Mouse (Mus musculus): ENCODE data around the gene Grk3. TPM values are rescaled to one million over a fixed set of nuclear protein-coding genes. Genes with fewer than 3 reads are reported as not detected.

The Grk3 gene
- polyA plus RNA-seq, 1 experiment from 2014 or later, result 10.6 TPM

GRCm38 (mm10) chr5:112958293-112958692, 57.3 kb downstream of the Grk3 start:
- no peak for DNase-seq (ENCODE audit: low spot score)

GRCm38 (mm10) chr5:112956841-112957240, 58.8 kb downstream of the Grk3 start:
- peaks cover 50% of the 10 kb centered on the region for H3K4me1 ChIP-seq
- DNase-seq (ENCODE audit: low spot score), result no peak
- no peaks in the 10 kb centered on the region for H3K9me3 ChIP-seq
- H3K36me3 ChIP-seq, result peaks cover 12% of the 10 kb centered on the region
- H3K4me3 ChIP-seq, result no peak overlapping the region
- 57% methylated on average over 12 of the region's 12 CpGs for WGBS
- 0 out of 2 replicates have a peak overlapping the region, but pooled peaks have one; percentile 42 for H3K27ac ChIP-seq
- no peaks in the 10 kb centered on the region for H3K27me3 ChIP-seq (ENCODE audit: insufficient read depth, poor library complexity, severe bottlenecking)

More at GRCm38 (mm10) chr5:112958293-112958692, 57.3 kb downstream of the Grk3 start:
- Histone ChIP-seq H3K9me3 (no peaks in the 10 kb centered on the region), H3K27me3 (ENCODE audit: insufficient read depth, poor library complexity, severe bottlenecking) (no peaks in the 10 kb centered on the region), H3K27ac (no peak overlapping the region), H3K36me3 (peaks cover 7% of the 10 kb centered on the region; the same call in 1 of the 2 replicates), H3K4me1 (peaks cover 50% of the 10 kb centered on the region), H3K4me3 (no peak overlapping the region)
- WGBS, result 76% methylated on average over 5 of the region's 5 CpGs

GRCm38 (mm10) chr5:112956368-112956767, 59.2 kb downstream of the Grk3 start:
- Histone ChIP-seq H3K4me3 (no peak overlapping the region), H3K36me3 (peaks cover 12% of the 10 kb centered on the region), H3K4me1 (peaks cover 45% of the 10 kb centered on the region), H3K27ac (0 out of 2 replicates have a peak overlapping the region, but pooled peaks have one; percentile 42), H3K27me3 (ENCODE audit: insufficient read depth, poor library complexity, severe bottlenecking) (no peaks in the 10 kb centered on the region), H3K9me3 (no peaks in the 10 kb centered on the region)
- no peak for DNase-seq (ENCODE audit: low spot score)
- WGBS, result 82% methylated on average over 8 of the region's 8 CpGs

DNA sequence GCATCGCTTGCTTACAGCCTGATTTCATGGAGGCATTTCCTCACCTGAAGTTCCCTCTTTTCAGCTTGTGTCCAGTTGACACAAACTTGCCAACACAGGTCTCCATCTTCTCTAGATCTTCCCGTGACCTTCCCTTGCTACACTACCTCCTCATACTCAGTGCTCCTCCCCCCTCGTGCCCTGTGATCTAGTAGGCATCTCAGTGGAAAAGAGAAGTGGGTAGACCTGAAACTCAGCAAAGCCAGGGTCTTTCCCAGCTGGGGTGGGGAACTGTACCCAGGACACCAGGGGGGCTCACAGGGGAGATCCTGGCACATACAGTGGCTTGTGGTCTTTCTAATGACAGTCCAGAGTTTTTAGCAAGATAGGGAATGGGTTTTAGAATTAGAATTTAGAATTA, 64.7 kb downstream of the Grk3 start:
- 0 out of 2 replicates have a peak, but pooled peaks cover 9% of the 10 kb centered on the region for H3K4me1 ChIP-seq
- H3K9me3 ChIP-seq, result no peaks in the 10 kb centered on the region
- no peak overlapping the region for H3K4me3 ChIP-seq
- no peak for DNase-seq (ENCODE audit: low spot score)
- H3K36me3 ChIP-seq, result peaks cover 19% of the 10 kb centered on the region
- H3K27ac ChIP-seq, result no peak overlapping the region
- H3K27me3 ChIP-seq (ENCODE audit: insufficient read depth, poor library complexity, severe bottlenecking), result no peaks in the 10 kb centered on the region
- WGBS, result 77% methylated on average over 3 of the region's 3 CpGs

DNA sequence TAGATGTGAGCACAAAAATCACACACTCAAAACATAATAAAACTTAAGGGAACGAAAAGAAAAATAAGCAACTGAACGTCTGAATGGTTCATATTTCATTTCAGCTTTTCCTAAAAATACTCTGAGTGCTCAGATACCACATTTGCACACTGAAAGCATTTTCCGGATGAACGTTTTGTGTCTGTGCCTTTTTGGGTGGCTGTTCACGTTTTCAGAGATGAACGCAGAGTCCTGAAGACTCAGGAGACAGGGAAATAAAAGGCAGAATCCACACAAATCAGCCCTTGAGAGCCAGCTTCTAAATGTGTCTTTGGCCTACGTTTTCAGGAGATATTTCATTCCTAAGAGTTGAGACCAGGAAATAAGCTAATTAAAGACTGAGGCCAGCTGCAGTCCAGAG, 69.7 kb downstream of the Grk3 start:
- Histone ChIP-seq H3K27me3 (ENCODE audit: insufficient read depth, poor library complexity, severe bottlenecking) (no peaks in the 10 kb centered on the region), H3K36me3 (peaks cover 30% of the 10 kb centered on the region), H3K9me3 (no peaks in the 10 kb centered on the region), H3K27ac (no peak overlapping the region), H3K4me1 (peaks cover 3% of the 10 kb centered on the region; the same call in 1 of the 2 replicates), H3K4me3 (no peak overlapping the region)
- WGBS, result 84% methylated on average over 7 of the region's 7 CpGs
- no peak for DNase-seq (ENCODE audit: low spot score)

- H3K27ac ChIP-seq, result no peak overlapping the region
- H3K4me3 ChIP-seq, result no peak overlapping the region
- H3K9me3 ChIP-seq, result no peaks in the 10 kb centered on the region
- DNase-seq (ENCODE audit: low spot score), result no peak
- no peaks in the 10 kb centered on the region for H3K27me3 ChIP-seq (ENCODE audit: insufficient read depth, poor library complexity, severe bottlenecking)
- 77% methylated on average over 7 of the region's 7 CpGs for WGBS
- H3K4me1 ChIP-seq, result peaks cover 17% of the 10 kb centered on the region
- H3K36me3 ChIP-seq, result peaks cover 45% of the 10 kb centered on the region
Measured at GRCm38 (mm10) chr5:112942244-112942643, 73.3 kb downstream of the Grk3 start.

GRCm38 (mm10) chr5:112941001-112941400, 74.6 kb downstream of the Grk3 start:
- no peaks in the 10 kb centered on the region for H3K9me3 ChIP-seq
- H3K27ac ChIP-seq, result no peak overlapping the region
- 89% methylated on average over 12 of the region's 12 CpGs for WGBS

DNA sequence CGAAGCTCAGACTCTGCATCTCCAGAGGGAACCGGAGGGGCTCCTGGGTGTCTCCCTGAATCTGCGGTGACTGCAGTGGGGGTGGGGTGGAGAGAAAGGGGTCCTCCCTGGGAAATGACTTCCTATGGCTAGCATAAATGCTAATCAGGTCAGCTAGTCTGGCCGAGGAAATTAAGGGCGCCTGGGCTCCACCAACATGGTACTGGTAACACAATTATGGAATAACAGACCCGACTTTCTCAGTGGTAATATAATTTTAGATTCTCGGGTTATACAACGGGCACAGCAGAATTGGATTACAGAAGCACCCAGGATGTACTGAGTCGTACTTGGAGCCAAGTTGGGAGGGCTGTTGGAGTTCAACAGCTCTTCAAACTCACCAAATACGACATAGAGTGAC, 79.0 kb downstream of the Grk3 start:
- H3K4me1 ChIP-seq, result peaks cover 61% of the 10 kb centered on the region
- H3K4me3 ChIP-seq, result no peak overlapping the region
- no peaks in the 10 kb centered on the region for H3K27me3 ChIP-seq (ENCODE audit: insufficient read depth, poor library complexity, severe bottlenecking)
- H3K27ac ChIP-seq, result peak overlapping the region; percentile 48
- no peaks in the 10 kb centered on the region for H3K9me3 ChIP-seq
- DNase-seq (ENCODE audit: low spot score), result no peak
- 70% methylated on average over 10 of the region's 10 CpGs for WGBS
- H3K36me3 ChIP-seq, result peaks cover 27% of the 10 kb centered on the region

More at GRCm38 (mm10) chr5:112941001-112941400, 74.6 kb downstream of the Grk3 start:
- Histone ChIP-seq H3K4me3 (no peak overlapping the region), H3K36me3 (peaks cover 38% of the 10 kb centered on the region), H3K27me3 (ENCODE audit: insufficient read depth, poor library complexity, severe bottlenecking) (no peaks in the 10 kb centered on the region), H3K4me1 (peaks cover 29% of the 10 kb centered on the region)
- DNase-seq (ENCODE audit: low spot score), result no peak

- Histone ChIP-seq H3K27ac (no peak overlapping the region), H3K4me1 (peaks cover 57% of the 10 kb centered on the region), H3K36me3 (peaks cover 17% of the 10 kb centered on the region), H3K4me3 (no peak overlapping the region), H3K27me3 (ENCODE audit: insufficient read depth, poor library complexity, severe bottlenecking) (no peaks in the 10 kb centered on the region), H3K9me3 (no peaks in the 10 kb centered on the region)
- 85% methylated on average over 8 of the region's 8 CpGs for WGBS
- DNase-seq (ENCODE audit: low spot score), result no peak
Measured at GRCm38 (mm10) chr5:112935436-112935835, 80.2 kb downstream of the Grk3 start.

- H3K27ac ChIP-seq, result peak overlapping the region; percentile 72
- 46% methylated on average over 11 of the region's 11 CpGs for WGBS
Measured at GRCm38 (mm10) chr5:112932878-112933567, 82.6 kb downstream of the Grk3 start.

DNA sequence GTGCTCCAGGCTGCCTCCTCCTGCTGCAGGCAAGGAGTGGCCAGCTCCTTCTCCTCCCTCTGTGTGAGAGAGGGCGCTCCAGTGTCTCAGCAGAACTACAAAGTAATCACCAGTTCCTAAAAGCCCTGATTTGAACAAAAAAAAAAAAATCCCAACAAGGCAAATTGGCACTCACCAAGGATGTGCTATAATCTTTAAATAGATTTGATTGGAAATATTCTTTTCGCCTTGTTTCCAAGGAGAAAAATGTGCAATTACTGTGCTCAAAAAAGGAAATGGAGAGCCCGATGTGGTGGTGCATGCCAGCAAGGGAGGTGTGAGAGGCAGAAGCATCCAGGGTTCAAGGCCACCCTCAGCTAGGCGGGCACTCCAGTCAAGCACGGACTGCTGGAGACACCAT, 83.7 kb downstream of the Grk3 start:
- no peak for DNase-seq (ENCODE audit: low spot score)
- WGBS, result 79% methylated on average over 5 of the region's 5 CpGs
- Histone ChIP-seq H3K4me1 (peaks cover 55% of the 10 kb centered on the region), H3K9me3 (no peaks in the 10 kb centered on the region), H3K4me3 (no peak overlapping the region), H3K27me3 (ENCODE audit: insufficient read depth, poor library complexity, severe bottlenecking) (no peaks in the 10 kb centered on the region), H3K36me3 (peaks cover 6% of the 10 kb centered on the region), H3K27ac (peak overlapping the region; percentile 72; the same call in 1 of the 2 replicates)

More at GRCm38 (mm10) chr5:112932878-112933567, 82.6 kb downstream of the Grk3 start:
- H3K9me3 ChIP-seq, result no peaks in the 10 kb centered on the region
- no peaks in the 10 kb centered on the region for H3K27me3 ChIP-seq (ENCODE audit: insufficient read depth, poor library complexity, severe bottlenecking)
- peaks cover 59% of the 10 kb centered on the region for H3K4me1 ChIP-seq
- peak; percentile 87 for DNase-seq (ENCODE audit: low spot score)
- H3K4me3 ChIP-seq, result peak overlapping the region; percentile 8; the same call in 1 of the 2 replicates
- peaks cover 5% of the 10 kb centered on the region for H3K36me3 ChIP-seq

DNA sequence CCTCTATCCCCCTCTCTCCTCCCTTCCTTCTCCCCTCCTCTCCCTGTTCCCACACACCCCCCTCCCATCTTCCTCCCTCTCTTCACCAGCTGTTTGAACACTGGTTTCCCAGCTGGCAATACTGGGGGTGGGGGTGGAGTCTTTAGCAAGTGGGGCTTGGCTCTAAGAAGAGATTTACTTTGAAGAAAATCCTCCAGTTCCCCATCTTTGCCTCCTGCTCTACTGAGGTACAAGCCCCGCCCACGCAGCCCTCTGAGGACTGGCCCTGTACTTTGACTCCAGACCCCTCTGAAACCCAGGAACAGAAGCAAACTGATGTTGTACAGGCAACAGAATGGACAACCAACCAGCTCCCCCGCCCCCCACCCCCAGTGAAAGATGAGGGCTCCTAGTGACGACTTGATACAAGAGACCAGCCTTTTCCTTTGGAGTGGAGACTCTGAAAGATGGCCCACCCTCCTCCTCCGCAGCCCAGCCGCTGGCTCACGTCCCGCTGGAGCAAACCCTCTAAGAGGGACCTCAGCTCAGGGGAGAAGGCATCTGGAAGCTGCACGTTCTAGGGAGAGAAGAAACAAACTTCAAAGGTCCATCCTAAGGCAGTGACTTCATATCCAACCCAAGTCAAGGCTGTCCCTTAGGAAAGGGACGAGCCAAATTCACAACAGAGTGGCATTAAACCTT, 87.2 kb downstream of the Grk3 start:
- Histone ChIP-seq H3K9me3 (no peaks in the 10 kb centered on the region), H3K36me3 (peaks cover 9% of the 10 kb centered on the region; the same call in 1 of the 2 replicates), H3K4me1 (peaks cover 40% of the 10 kb centered on the region), H3K27ac (peak overlapping the region; percentile 7; the same call in 1 of the 2 replicates), H3K27me3 (ENCODE audit: insufficient read depth, poor library complexity, severe bottlenecking) (no peaks in the 10 kb centered on the region), H3K4me3 (no peak overlapping the region)
- WGBS, result 45% methylated on average over 10 of the region's 10 CpGs
- no peak for DNase-seq (ENCODE audit: low spot score)

- Histone ChIP-seq H3K4me1 (peaks cover 35% of the 10 kb centered on the region), H3K36me3 (peaks cover 9% of the 10 kb centered on the region; the same call in 1 of the 2 replicates), H3K9me3 (no peaks in the 10 kb centered on the region), H3K27ac (no peak overlapping the region), H3K4me3 (no peak overlapping the region), H3K27me3 (ENCODE audit: insufficient read depth, poor library complexity, severe bottlenecking) (no peaks in the 10 kb centered on the region)
- no peak for DNase-seq (ENCODE audit: low spot score)
- 93% methylated on average over 5 of the region's 5 CpGs for WGBS
Measured at GRCm38 (mm10) chr5:112925422-112925821, 90.2 kb downstream of the Grk3 start.
